Mouse (Mus musculus): ENCODE data around the gene Map3k5.
"Not testable (repeated sequence)": the region's sequence is repeated elsewhere in the genome, so short reads cannot be mapped to it uniquely, and the experiment has no call there.

The Map3k5 gene

DNA sequence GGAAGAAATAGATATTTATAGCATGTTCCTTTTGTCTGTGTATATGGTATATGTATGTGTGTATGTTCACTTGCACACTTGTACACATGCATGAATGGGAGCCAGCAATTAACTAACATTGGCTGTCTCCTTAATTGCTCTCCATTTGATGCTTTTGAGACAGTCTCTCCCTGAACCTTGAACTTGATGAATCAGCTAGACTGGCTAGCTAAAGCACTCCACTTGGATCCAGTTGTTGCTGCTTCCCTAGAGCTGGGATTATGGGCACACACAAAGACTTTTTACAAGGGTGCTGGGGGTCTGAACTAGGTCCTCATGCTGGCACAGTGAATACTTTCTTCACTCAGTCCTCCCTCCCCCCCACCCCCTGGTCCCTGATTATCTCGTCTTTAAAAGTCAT is 28.9 kb downstream of the Map3k5 start:
- DNase-seq (ENCODE audit: low read depth in 1 of 2, low spot score in 2 of 2), result no peak

DNA sequence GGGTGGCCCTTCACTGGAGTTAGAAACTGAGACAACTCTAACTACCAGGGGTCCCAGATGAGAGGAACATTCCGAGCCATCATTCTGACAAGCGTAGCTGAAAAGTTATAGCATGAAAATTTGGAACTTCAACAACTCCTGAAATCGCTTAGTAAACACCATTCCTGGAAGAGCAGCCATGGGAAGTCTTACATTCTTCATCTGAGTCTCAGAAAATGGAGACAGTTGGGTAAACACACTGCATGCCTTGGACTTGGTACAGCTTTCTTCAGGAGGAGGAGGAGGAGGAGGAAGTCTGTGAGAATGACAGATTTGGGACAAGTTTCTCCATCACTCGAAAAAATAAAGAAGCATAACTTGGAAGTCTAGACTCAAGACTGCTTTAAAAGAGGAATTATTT is 29.8 kb downstream of the Map3k5 start:
- no peak for DNase-seq (ENCODE audit: low read depth in 1 of 2, low spot score in 2 of 2)

DNA sequence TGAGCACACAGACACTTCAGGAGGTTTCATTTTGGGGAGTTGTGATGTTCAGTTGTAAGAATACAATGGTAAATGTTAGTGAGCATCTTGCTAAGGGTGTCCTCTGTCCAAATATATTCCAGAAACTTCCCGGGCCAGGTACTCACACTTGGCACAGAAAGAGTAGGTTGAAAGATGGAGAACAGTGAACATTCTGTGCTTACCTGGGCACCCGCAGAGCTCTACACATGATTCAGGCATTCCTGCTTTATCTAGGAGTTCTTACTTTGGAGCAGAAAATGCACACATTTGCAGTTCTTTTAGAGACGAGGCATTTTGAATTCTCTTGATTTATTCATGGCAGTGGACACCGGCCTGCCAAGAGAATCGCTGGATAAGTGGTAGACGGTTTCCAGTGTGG is 32.3 kb downstream of the Map3k5 start:
- no peak for DNase-seq (ENCODE audit: low read depth in 1 of 2, low spot score in 2 of 2)

DNA sequence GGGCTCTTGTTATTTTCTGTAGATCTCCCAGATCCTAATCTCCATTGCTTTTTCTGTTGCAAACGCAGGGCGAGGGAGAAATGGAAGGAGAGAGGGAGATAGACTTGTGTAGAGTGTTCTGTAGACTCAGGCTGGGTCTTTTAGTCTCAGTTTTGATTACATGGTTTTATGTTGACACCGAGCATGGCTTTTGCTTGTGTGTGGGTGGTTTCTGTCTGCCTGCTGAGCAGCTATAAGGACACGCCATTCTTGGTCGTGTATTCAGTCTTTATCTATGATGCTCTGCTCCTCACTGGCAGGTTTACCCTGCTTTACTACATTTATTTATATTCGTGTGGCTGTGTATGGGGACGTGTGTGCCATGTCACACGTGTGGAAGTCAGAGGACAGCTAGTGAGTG is 34.2 kb downstream of the Map3k5 start:
- no peak for DNase-seq (ENCODE audit: low read depth in 1 of 2, low spot score in 2 of 2)

DNA sequence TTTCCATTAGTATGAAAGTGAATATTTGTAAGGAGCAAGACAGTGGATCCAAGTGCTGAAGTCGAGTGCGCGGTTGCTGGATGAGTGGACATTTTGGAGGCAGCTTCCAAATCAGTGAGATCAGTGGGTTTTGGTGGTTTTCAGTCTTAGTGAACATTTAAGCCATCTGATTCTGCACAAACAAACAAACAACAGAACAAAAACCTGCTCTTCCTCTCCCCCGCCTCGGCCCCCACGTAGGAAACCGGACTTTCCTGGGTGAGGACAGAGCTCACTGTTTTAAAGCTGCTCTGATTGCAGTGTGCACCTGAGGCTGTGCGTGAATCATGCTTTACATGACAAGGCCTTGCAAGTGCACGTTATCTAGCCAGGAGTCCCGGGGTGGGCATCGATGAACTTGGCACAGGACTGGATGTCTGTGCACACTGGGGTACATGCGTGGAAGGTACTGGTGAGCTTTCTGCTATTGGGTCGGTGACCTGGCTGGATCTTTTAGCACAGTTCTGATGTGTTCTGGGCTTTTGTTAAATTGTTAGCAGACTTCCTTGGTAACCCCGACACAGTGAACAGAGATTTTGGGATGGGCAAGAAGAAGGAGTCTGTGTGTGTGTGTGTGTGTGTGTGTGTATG is 35.7 kb downstream of the Map3k5 start:
- DNase-seq (ENCODE audit: low read depth in 1 of 2, low spot score in 2 of 2), result no peak

DNA sequence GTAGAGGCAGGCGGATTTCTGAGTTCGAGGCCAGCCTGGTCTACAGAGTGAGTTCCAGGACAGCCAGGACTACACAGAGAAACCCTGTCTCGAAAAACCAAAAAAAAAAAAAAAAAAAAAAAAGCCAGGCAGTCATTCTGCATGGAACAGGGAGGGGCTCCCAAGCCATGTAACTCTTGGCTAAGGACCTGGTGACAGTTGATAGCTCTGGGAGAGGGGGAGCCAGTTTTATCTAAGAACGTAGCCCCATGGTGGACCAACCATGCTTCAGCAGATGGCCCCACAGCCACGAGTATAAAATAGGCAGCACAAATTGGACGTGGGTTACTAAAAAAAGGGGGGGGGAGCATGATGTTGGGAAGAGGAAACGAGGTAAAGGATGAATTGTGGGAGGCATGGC is 37.2 kb downstream of the Map3k5 start:
- DNase-seq (ENCODE audit: low read depth in 1 of 2, low spot score in 2 of 2), result not testable (repeated sequence)

DNA sequence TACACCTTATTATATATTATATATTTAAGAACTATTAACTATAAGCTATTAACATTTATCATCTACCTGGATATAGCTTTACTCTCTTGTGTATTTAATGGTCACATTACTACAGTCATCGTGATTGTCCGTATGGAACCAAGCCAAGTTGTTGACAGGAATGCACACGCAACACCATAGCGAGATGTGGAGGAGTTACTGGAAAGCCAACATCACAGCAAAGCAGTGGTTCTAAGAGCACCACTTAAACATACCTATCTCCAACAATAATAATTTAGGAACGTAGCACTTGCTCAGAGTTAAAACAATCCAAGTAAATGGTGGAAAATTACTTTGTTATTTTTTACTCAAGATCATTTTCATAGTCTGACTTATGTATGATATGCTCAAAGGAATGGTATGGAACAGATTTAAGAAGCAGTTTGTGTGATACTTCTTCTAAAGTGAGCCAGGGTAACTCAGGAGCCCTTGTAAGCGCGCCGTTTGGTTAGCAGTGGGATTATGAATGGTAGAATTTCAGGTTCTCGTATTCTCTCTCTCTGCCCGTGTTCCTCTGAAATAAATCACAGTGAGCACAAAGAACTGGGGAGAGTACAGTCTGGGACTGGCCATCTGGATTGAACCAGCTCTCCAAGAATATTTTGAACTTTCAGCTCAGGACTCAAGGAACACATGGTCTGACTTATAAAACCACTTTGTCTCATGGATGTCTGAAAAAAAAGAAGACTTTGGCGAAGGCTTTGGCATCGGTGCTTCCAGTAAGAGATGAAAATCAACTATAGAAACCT is 39.2 kb downstream of the Map3k5 start:
- no peak for DNase-seq (ENCODE audit: low read depth in 1 of 2, low spot score in 2 of 2)

DNA sequence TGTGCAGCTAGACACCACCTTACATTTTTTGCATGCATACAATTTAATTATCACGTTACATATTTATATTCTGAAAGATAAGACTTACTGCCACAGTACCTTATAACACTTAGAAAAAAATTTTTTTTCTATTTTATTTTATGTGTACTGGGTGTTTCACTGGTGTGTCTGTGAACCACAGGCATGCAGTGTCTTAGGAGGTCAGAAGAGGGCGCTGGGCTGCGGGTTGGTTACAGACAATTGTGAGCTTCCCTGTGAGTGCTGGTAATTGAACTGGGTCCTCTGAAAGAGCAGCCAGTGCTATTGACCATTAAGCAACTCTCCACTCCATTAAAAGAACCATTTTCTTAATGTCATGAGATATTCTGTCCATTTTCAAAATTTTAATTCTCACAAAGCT is 43.3 kb downstream of the Map3k5 start:
- no peak for DNase-seq (ENCODE audit: low read depth in 1 of 2, low spot score in 2 of 2)

DNA sequence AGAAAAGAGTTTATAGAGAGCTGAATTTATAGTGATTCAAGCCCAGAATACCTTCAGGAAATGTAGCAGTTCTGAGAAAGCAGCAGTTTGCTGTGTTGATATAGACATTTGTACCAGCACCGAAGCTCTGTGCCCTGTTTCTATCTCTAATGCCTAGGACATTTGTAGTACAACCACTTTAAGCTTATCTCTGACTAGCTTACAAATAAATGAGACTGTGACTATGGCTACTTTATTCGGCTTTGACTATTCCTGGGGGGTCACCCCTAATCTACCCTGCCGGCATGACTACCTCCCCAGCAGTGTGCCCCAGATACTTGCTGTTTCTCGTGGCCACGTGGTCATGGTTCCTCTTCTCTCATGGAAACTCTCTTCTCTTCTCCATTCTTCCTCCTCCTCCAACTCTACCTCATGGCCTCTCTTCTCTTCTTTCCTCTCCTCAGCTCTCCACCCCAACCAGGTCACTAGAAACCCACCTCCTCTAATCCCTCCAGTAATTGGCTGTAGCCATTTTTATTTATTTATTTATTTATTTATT is 44.5 kb downstream of the Map3k5 start:
- no peak for DNase-seq (ENCODE audit: low read depth in 1 of 2, low spot score in 2 of 2)

DNA sequence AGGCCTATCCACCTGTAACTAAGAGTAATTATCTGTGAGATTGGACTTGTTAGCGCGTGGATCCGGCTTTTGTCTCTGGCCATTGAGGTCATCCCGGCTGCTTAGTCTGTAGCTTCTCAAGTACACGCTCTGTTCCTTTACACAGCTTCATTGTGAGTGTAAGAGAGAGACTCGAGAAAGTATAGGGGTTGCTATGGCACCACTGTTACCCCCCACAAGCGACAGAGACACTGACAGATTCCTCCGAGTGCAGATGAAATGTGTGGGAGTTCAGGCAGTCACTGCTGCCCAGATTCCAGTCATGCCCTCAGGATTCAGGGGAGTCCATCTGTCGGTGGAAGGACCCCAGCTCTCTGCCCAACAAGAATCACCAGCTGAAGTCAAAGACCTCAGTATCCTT is 53.5 kb downstream of the Map3k5 start:
- DNase-seq (ENCODE audit: low read depth in 1 of 2, low spot score in 2 of 2), result no peak

DNA sequence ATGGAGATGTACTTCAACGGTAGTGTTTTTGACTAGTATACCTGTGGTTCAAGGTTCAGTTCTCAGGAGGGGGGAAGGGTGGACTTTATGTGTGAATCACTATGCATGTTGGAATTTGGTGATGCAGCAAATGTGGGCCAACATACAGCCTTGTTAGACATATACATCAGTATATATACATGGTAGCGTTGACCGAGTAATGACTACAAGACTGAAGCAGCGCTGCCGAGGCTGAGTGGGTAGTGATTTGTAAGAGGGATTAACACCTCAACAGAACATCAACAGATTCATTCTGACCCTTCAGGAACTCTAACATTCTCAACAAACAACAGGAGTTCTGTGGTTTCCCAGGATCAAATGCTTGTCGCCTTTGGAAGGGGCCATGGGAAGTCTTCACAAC is 55.7 kb downstream of the Map3k5 start:
- DNase-seq (ENCODE audit: low read depth in 1 of 2, low spot score in 2 of 2), result no peak

DNA sequence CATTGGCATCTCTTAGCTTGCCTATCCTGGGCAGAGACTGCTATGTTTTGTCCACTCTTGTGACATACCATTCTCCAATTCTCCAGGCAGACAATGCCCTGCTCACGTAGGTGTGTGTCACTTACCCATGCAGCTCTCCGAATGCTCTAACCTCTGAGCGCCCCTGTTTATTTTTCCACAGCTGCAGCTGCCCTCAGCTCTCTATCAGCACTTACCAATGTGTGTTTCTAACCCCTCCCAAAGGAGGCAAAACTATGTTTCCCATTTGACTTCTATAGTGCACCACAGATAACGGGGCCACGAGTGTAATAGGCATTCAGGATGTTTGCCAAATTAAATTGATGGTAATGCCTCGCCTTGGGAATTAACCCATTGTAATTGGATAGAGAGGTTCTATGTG is 56.4 kb downstream of the Map3k5 start:
- no peak for DNase-seq (ENCODE audit: low read depth in 1 of 2, low spot score in 2 of 2)

DNA sequence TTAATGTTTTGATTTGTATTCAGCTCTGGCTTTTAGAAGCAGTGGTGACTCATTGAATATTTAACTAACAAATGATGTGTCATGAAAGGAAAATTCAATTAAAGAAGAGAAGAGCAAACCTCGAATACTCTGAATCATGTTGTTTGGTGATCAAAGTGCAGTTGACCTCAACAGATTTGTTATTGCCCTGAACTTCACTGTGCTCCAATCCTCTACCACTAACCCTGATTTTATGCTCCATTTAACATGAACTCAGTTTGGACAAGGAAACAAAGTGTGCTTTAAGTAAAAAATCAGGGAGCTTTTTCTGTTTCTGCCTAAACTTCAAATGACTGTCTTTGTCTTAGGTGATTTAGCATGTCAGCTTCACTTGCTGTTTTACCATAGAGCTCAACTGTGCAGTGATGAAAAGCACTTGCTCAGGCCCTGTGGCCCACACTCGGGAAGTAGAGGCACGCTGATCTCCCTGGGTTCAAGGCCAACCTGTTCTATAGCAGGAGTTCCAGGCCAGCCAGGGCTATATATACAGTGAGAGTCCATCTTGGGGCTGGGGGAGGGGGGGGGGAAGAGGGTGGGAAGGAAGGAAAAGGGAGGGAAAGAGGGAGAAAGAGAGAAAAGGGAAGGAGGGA is 57.1 kb downstream of the Map3k5 start:
- DNase-seq (ENCODE audit: low read depth in 1 of 2, low spot score in 2 of 2), result no peak

DNA sequence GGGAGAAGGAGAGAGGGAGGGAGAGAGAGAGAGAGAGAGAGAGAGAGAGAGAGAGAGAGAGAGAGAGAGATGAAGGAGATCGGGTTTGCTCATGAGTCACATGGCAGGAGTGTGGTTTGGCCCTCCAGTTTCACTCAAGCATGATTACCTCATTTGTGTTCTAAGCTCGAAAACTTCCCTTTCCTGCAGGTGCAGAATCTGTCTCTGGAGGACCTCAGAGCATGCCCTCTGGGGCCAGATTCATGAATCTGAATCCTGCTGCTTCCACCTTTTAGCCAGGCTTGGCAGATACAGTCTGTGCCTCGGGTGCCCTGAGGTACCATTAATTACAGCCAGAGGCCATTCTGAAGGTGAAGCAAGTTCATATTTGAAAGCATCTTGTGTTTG is 57.6 kb downstream of the Map3k5 start:
- no peak for DNase-seq (ENCODE audit: low read depth in 1 of 2, low spot score in 2 of 2)

DNA sequence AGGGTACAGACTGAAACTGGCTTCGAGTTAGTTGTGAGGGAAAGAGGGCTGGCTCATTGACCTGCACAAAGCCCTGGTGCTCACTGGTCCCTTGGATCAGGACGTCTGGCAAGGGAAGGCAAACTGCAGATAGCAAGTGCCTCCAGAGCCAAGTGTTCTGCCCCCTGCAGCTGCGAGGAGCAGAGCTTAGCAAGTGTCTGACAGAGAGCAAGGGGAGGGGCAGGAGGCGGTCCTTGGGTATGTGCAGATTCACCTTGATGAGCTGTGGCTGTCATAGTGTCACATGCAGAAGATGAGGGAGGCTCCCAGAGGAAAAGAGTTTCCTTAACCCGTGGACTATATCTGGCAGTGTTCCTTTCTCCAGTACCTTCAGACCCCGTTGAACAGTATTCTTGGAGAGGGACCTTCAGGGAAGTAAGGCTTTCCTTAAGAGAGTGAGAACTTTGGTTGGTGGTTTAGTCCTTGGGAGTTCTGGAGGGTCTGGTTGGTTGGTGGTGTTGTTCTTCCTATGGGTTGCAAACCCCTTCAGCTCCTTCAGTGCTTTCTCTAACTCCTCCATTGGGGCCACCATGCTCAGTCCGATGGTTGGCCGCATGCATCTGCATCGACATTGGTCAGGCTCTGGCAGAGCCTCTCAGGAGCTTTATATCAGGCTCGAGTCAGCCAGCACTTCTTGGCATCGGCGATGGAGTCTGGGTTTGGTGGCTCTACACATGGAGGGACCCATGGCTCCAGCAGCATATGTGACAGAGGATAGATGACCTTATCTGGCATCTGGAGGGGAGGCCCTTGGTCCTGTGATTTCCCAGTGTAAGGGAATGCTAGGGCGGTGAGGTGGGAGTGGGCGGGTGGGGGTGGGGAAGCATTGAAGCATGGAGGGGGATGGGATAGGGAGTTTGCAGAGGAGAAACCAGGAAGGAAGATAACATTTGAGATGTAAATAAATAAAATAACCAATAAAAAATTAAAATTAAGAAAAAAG is 60.5 kb downstream of the Map3k5 start:
- no peak for DNase-seq (ENCODE audit: low read depth in 1 of 2, low spot score in 2 of 2)

DNA sequence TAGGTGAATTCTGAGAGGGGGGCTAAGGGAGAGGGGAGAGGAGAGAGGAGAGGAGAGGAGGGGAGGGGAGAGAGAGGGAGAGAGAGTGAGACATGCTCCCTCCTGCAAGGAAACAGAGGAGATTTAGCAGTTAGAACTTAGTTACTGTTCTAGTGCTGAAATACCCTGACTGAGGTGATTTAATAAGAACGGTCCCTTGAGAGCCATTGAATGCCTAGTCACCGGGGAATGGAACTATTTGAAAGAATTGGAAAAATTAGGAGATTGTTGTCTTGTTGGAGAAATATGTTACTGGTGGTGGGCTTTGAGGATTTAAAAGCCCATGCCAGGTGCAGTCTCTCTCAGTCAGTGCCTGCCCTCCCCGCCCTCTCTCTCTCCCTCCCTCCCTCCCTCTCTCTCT is 61.9 kb downstream of the Map3k5 start:
- no peak for DNase-seq (ENCODE audit: low read depth in 1 of 2, low spot score in 2 of 2)

DNA sequence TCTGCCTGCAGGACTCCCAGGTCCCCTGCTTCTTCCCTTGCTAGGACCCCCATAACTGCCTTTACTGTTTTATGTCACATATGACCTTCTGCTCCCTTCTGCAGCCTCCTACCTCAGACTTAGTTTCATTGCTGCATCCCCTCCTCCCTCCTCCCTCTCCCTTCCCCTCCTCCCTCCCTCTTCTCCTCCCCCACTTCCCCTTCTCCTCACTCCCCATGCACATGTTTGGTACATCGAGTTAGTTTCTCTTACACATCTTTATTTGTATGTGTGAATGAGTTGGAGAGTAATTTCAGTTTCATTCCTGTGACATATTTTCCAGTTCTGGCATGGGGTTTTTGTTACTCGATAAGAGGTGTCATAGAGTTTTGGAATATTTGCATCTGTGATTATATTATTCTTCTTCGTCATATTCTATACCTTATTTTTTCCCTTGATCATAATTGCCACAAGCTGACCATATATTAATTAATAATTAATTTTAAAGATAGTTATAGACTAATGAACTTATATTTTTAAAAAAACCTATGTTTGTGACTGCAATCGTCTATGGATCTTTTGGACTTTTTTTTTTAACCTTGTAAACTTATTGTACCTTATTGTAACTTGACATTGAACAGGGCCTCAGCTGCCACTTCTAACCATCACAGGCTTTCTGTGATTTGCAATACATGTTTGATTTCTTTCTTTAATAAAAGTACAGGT is 65.6 kb downstream of the Map3k5 start:
- no peak for DNase-seq (ENCODE audit: low read depth in 1 of 2, low spot score in 2 of 2)

DNA sequence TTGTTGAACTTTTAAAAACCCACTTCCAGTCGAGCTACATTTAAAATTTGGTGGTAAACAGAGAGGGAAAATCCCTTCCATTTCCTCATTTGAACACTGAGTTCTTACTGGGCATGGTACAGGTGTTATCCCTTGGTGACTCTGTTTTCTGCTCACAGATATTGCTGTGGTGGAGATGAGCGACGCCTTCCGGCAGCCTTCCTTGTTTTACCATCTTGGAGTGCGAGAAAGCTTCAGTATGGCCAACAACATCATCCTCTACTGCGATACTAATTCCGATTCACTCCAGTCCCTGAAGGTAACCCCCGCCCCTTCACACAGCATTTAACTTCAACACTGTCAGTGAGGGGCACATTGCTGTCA is 66.1 kb downstream of the Map3k5 start:
- DNase-seq (ENCODE audit: low read depth in 1 of 2, low spot score in 2 of 2), result no peak

DNA sequence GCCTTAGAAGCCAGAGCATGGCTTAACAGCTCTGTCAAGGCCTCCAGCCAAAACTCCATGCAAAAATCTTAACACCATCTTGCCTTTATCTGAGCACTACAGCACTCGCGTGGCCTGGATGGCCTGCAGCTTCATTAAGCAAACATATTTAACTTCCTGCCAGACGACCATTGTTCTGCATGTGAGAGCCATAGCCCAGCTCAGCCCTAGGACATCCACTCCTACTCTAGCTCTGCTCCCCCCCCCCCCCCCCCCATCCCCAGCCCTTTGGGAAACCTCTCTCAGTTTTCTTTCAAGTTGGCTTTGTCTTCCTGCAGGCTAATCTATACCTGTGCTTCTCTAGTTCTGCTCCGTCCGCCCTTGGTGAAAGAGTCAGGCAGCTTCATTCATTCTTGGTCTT is 67.7 kb downstream of the Map3k5 start:
- DNase-seq (ENCODE audit: low read depth in 1 of 2, low spot score in 2 of 2), result no peak

DNA sequence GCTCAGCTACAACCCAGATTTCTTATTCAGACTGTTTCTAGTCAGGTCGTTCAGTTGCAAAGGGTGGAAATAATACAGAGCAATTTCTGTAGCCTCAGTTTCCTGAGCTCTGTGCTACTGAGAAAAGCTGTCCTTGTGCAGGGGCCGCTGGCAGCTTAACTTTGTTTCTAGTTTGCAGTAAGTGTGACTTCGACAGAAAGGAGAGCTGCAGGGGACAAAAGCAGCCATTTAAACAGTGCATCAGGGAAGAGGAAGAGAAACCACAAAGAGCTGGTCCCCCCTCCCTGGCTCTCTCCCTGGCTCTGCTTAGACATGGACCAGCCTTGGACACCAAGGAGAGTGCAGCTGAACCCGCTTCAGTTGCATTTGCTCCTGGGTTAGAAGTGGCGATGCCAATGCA is 68.7 kb downstream of the Map3k5 start:
- DNase-seq (ENCODE audit: low read depth in 1 of 2, low spot score in 2 of 2), result no peak

DNA sequence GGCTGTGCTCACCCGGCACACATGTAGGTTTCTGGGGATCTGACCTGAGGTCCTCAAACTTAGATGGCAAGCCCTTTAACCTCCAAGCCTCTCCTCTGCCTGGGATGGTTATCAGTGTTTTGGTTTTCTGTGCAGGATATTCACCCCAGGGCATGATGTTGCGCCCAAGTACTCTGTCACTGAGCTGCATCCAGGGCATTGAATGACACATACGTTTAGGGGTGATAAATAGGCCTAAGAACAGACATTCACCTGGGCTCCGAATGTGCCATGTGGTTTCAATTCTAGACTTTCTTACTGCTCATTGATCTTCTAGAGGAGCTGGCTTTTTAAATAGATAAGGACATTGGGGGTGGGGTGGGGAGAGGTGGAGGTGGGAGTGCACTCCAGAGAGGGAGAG is 70.5 kb downstream of the Map3k5 start:
- DNase-seq (ENCODE audit: low read depth in 1 of 2, low spot score in 2 of 2), result no peak

All from monocyte, adult 2 months (primary cell).